Mouse (Mus musculus): Measurements from ENCODE around the gene Hbb-bh2. TPM values are rescaled to one million over a fixed set of nuclear protein-coding genes. Genes with fewer than 3 reads are reported as not detected.

Gene Hbb-bh2
- total RNA-seq (2012; rRNA removed) (not detected in 2 replicates), total RNA-seq (2014; rRNA removed) (not detected in 2 replicates), polyA plus RNA-seq (2012; ENCODE audit: insufficient read length, low read depth) (not detected in 2 replicates)

- Histone ChIP-seq H3K9me3 (replicated peaks; ENCODE audit: low read length) (no peaks in the 10 kb centered on the region), H3K4me2 (ENCODE audit: insufficient read depth, low read depth, poor library complexity, severe bottlenecking) (no peak within 1 kb of the TSS), H3K79me2 (replicated peaks; ENCODE audit: control insufficient read depth, extremely low read depth, insufficient read depth, poor library complexity, severe bottlenecking) (no peaks in the 10 kb centered on the region), H3K4me3 (replicated peaks in 1 of 3; ENCODE audit: low read depth in 2 of 3, low read length in 2 of 3, poor library complexity in 1 of 3) (no peak within 1 kb of the TSS), H3K27ac (ENCODE audit: insufficient read depth, low read depth) (no peak within 1 kb of the TSS), H3K36me3 (replicated peaks in 1 of 2; ENCODE audit: control insufficient read depth in 1 of 2, insufficient read depth in 1 of 2, low read length in 1 of 2) (no peaks in the 10 kb centered on the region), H3K27me3 (replicated peaks) (no peaks in the 10 kb centered on the region), H3K4me1 (ENCODE audit: control insufficient read depth in 1 of 2, insufficient read depth in 2 of 2) (peaks cover 0 to 8% of the 10 kb centered on the region in 2 experiments; a peak in 2 of 4 replicates), H3K9ac (ENCODE audit: insufficient read depth, low read depth) (no peak within 1 kb of the TSS)
- in situ Hi-C loops (cut with MboI; ENCODE audit: low pct_ligation_motif_present, low pct_unique_long_range_greater_than_20kb, low sequenced_read_pairs) = no loop called here
- TF ChIP-seq ZNF384 (IDR thresholded peaks at IDR 0.05; ENCODE audit: low read depth, low read length) = no peak
- TF ChIP-seq POLR2A (IDR thresholded peaks at IDR 0.05; ENCODE audit: low read depth, low read length) = no peak
- no peak for TF ChIP-seq CHD2 (IDR thresholded peaks at IDR 0.05; ENCODE audit: low read length)
- no peak for TF ChIP-seq SMC3 (IDR thresholded peaks at IDR 0.05; ENCODE audit: low read depth, low read length)
- TF ChIP-seq ZKSCAN1 (IDR thresholded peaks at IDR 0.05; ENCODE audit: borderline replicate concordance, low read depth, low read length) = no peak
- no peak for TF ChIP-seq MXI1 (IDR thresholded peaks at IDR 0.05; ENCODE audit: low read depth, low read length)
- no peak for TF ChIP-seq MAX (IDR thresholded peaks at IDR 0.05; ENCODE audit: low read length)
- TF ChIP-seq RAD21 (IDR thresholded peaks at IDR 0.05; ENCODE audit: low read depth, low read length) = no peak
- TF ChIP-seq CHD1 (IDR thresholded peaks at IDR 0.05; ENCODE audit: low read depth, low read length) = no peak
- TF ChIP-seq PAX5 (IDR thresholded peaks at IDR 0.05; ENCODE audit: low read length) = no peak
- no peak for TF ChIP-seq UBTF (IDR thresholded peaks at IDR 0.05; ENCODE audit: low read depth, low read length)
- no peak for TF ChIP-seq TBP (conservative IDR thresholded peaks at IDR 0.05; ENCODE audit: low read depth, low read length)
- TF ChIP-seq USF1 (IDR thresholded peaks at IDR 0.05; ENCODE audit: low read depth, low read length) = no peak
- no peak for TF ChIP-seq RCOR1 (conservative IDR thresholded peaks at IDR 0.05; ENCODE audit: low read depth, low read length)
- TF ChIP-seq IRF4 (IDR thresholded peaks at IDR 0.05; ENCODE audit: low read depth, low read length) = no peak
- no peak for TF ChIP-seq NELFE (IDR thresholded peaks at IDR 0.05; ENCODE audit: low read depth, low read length)
- TF ChIP-seq MAFK (IDR thresholded peaks at IDR 0.05; ENCODE audit: insufficient replicate concordance, low read length) = no peak
- TF ChIP-seq ELF1 (IDR thresholded peaks at IDR 0.05; ENCODE audit: low read depth, low read length) = no peak
- TF ChIP-seq POLR2AphosphoS2 (IDR thresholded peaks at IDR 0.05; ENCODE audit: low read depth, low read length) = no peak
- no peak for TF ChIP-seq EP300 (IDR thresholded peaks at IDR 0.05; ENCODE audit: low read length)
- no peak for DNase-seq (ENCODE audit: extremely low read depth)
- dilution Hi-C loops (cut with MboI; ENCODE audit: extremely low pct_ligation_motif_present, extremely low pct_unique_long_range_greater_than_20kb, low sequenced_read_pairs) = no loop called here
Measured at GRCm38 (mm10) chr7:103840268-103840667, at the start of gene Hbb-bh2. Gene Hbb-bh2 (minus strand): TSS chr7:103840520.

GRCm38 (mm10) chr7:103886152-103886551 lies 45.8 kb upstream of the Hbb-bh2 start, which contains the start of gene Olfr66:
Gene Olfr66 (minus strand): TSS chr7:103886252.
- TF ChIP-seq BHLHE40 (IDR thresholded peaks at IDR 0.05; ENCODE audit: low read depth, low read length) (no peak), CHD1 (IDR thresholded peaks at IDR 0.05; ENCODE audit: low read depth, low read length) (no peak), EP300 (IDR thresholded peaks at IDR 0.05; ENCODE audit: low read length) (no peak), JUN (IDR thresholded peaks at IDR 0.05; ENCODE audit: insufficient read depth, low read depth, low read length) (no peak), MAZ (IDR thresholded peaks at IDR 0.05; ENCODE audit: low read depth, low read length) (no peak), KAT2A (IDR thresholded peaks at IDR 0.05; ENCODE audit: insufficient replicate concordance, low read length) (no peak), PAX5 (IDR thresholded peaks at IDR 0.05; ENCODE audit: low read length) (no peak), ETS1 (conservative IDR thresholded peaks at IDR 0.05; ENCODE audit: low read depth, low read length) (no peak), MEF2A (IDR thresholded peaks at IDR 0.05; ENCODE audit: borderline replicate concordance, low read depth, low read length) (no peak), RAD21 (IDR thresholded peaks at IDR 0.05; ENCODE audit: low read depth, low read length) (no peak), SMC3 (IDR thresholded peaks at IDR 0.05; ENCODE audit: low read depth, low read length) (no peak), MYC (IDR thresholded peaks at IDR 0.05; ENCODE audit: low read depth, low read length) (no peak), GABPA (IDR thresholded peaks at IDR 0.05; ENCODE audit: insufficient replicate concordance, low read depth, low read length) (no peak), USF2 (conservative IDR thresholded peaks at IDR 0.05; ENCODE audit: low read depth, low read length) (no peak)
- Histone ChIP-seq H3K4me1 (ENCODE audit: control insufficient read depth in 1 of 2, insufficient read depth in 2 of 2) (no peaks in the 10 kb centered on the region), H3K4me3 (replicated peaks in 1 of 3; ENCODE audit: low read depth in 2 of 3, low read length in 2 of 3, poor library complexity in 1 of 3) (no peak within 1 kb of the TSS), H3K4me2 (ENCODE audit: insufficient read depth, low read depth, poor library complexity, severe bottlenecking) (no peak within 1 kb of the TSS), H3K79me2 (replicated peaks; ENCODE audit: control insufficient read depth, extremely low read depth, insufficient read depth, poor library complexity, severe bottlenecking) (no peaks in the 10 kb centered on the region), H3K27me3 (replicated peaks) (no peaks in the 10 kb centered on the region), H3K27ac (ENCODE audit: insufficient read depth, low read depth) (no peak within 1 kb of the TSS), H3K36me3 (replicated peaks in 1 of 2; ENCODE audit: control insufficient read depth in 1 of 2, insufficient read depth in 1 of 2, low read length in 1 of 2) (no peaks in the 10 kb centered on the region), H3K9me3 (replicated peaks; ENCODE audit: low read length) (no peaks in the 10 kb centered on the region), H3K9ac (ENCODE audit: insufficient read depth, low read depth) (no peak within 1 kb of the TSS)
- no peak for DNase-seq (ENCODE audit: extremely low read depth)
- dilution Hi-C loops (cut with MboI; ENCODE audit: extremely low pct_ligation_motif_present, extremely low pct_unique_long_range_greater_than_20kb, low sequenced_read_pairs) (no loop called here), in situ Hi-C loops (cut with MboI; ENCODE audit: low pct_ligation_motif_present, low pct_unique_long_range_greater_than_20kb, low sequenced_read_pairs) (no loop called here)
